Mouse (Mus musculus): ENCODE measurements around the gene Nup93. TPM values are rescaled to one million over a fixed set of nuclear protein-coding genes. Genes with fewer than 3 reads are reported as not detected.

Nup93 gene
- polyA plus RNA-seq, 1 experiment = 54.7 TPM

- no peak for TF ChIP-seq POLR2A (IDR thresholded peaks at IDR 0.05; ENCODE audit: borderline replicate concordance, extremely low read depth, insufficient read depth, insufficient read length, poor library complexity, severe bottlenecking)
- no peak for TF ChIP-seq CTCF (IDR thresholded peaks at IDR 0.05; ENCODE audit: borderline replicate concordance, extremely low read depth, insufficient read depth, insufficient read length)
- no peak for DNase-seq (ENCODE audit: low read depth)
Observed at GRCm38 (mm10) chr8:94296312-94296991, 82.1 kb downstream of the Nup93 start.

- no peak for TF ChIP-seq POLR2A (IDR thresholded peaks at IDR 0.05; ENCODE audit: borderline replicate concordance, extremely low read depth, insufficient read depth, insufficient read length, poor library complexity, severe bottlenecking)
- no peak for TF ChIP-seq CTCF (IDR thresholded peaks at IDR 0.05; ENCODE audit: borderline replicate concordance, extremely low read depth, insufficient read depth, insufficient read length)
- DNase-seq (ENCODE audit: low read depth) = no peak
Observed at GRCm38 (mm10) chr8:94297101-94297500, 82.7 kb downstream of the Nup93 start.

DNA sequence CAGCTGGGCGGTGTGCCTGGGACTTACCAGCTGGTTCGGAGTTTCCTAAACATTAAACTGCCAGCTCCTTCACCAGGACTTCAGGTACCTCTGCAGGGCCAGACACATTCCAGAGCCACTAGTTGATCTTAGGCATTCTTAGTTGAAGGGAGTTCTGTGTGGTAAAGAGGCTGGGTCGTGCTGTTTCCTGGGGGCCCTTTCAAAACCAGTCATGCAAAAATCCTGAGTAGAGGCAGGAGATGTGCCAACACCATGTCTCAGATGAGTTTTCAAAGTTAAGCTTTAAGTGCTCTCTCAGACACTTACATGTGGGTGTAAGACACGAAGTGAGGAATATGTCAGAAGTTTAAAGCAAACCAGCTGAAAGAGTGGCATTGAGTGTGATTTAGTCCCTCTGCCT lies 86.4 kb downstream of the Nup93 start:
- TF ChIP-seq CTCF (IDR thresholded peaks at IDR 0.05; ENCODE audit: borderline replicate concordance, extremely low read depth, insufficient read depth, insufficient read length) (no peak), POLR2A (IDR thresholded peaks at IDR 0.05; ENCODE audit: borderline replicate concordance, extremely low read depth, insufficient read depth, insufficient read length, poor library complexity, severe bottlenecking) (no peak)

GRCm38 (mm10) chr8:94304412-94304811 lies 90.0 kb downstream of the Nup93 start:
- DNase-seq (ENCODE audit: low read depth) = no peak
- TF ChIP-seq POLR2A (IDR thresholded peaks at IDR 0.05; ENCODE audit: borderline replicate concordance, extremely low read depth, insufficient read depth, insufficient read length, poor library complexity, severe bottlenecking) = no peak
- TF ChIP-seq CTCF (IDR thresholded peaks at IDR 0.05; ENCODE audit: borderline replicate concordance, extremely low read depth, insufficient read depth, insufficient read length) = no peak

More for the DNA sequence above, 86.4 kb downstream of the Nup93 start:
- no peak for DNase-seq (ENCODE audit: low read depth)

GRCm38 (mm10) chr8:94306989-94307513 lies 92.7 kb downstream of the Nup93 start:
- TF ChIP-seq POLR2A (IDR thresholded peaks at IDR 0.05; ENCODE audit: borderline replicate concordance, extremely low read depth, insufficient read depth, insufficient read length, poor library complexity, severe bottlenecking) (no peak), CTCF (IDR thresholded peaks at IDR 0.05; ENCODE audit: borderline replicate concordance, extremely low read depth, insufficient read depth, insufficient read length) (no peak)
- DNase-seq (ENCODE audit: low read depth) = no peak

DNA sequence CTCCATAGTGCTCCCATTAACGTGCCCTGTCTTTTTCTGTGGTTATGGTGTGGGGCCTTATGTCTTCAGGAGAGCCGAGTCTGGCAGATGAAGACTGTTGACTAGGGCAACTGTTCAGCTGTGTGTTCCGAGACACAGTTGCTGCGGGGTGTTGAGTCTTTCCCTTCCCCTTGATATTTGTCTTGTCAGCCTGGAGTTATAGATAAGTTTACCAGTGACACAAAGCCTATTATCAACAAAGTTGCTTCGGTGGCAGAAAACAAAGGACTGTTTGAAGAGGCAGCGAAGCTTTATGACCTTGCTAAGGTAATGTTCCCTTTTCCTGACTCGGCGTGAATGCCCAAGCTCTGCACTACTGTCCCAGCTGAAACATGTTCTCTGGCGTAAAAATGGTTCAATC lies 93.3 kb downstream of the Nup93 start:
- DNase-seq (ENCODE audit: low read depth) = no peak
- no peak for TF ChIP-seq CTCF (IDR thresholded peaks at IDR 0.05; ENCODE audit: borderline replicate concordance, extremely low read depth, insufficient read depth, insufficient read length)
- TF ChIP-seq POLR2A (IDR thresholded peaks at IDR 0.05; ENCODE audit: borderline replicate concordance, extremely low read depth, insufficient read depth, insufficient read length, poor library complexity, severe bottlenecking) = no peak

DNA sequence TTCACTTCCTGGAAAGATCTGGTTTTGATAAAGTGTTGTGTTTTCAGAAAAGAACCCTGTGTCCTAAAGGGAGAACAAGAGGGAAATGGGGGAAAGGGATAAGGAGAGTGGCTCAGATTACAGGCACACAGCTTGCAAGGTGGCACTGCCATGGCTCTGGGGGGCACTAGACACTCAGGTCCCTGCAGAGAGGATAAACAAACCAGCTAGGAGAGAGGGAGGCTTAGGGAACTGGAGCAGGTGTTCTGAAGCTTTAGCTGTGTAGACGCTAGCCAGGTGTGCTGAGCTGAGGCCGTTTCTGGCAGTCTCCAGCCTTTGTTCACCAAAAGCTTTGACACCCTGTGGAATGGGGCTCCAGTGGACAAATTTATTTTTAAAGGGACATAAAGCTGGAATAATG lies 99.7 kb downstream of the Nup93 start:
- TF ChIP-seq CTCF (IDR thresholded peaks at IDR 0.05; ENCODE audit: borderline replicate concordance, extremely low read depth, insufficient read depth, insufficient read length) = no peak
- no peak for TF ChIP-seq POLR2A (IDR thresholded peaks at IDR 0.05; ENCODE audit: borderline replicate concordance, extremely low read depth, insufficient read depth, insufficient read length, poor library complexity, severe bottlenecking)
- no peak for DNase-seq (ENCODE audit: low read depth)

DNA sequence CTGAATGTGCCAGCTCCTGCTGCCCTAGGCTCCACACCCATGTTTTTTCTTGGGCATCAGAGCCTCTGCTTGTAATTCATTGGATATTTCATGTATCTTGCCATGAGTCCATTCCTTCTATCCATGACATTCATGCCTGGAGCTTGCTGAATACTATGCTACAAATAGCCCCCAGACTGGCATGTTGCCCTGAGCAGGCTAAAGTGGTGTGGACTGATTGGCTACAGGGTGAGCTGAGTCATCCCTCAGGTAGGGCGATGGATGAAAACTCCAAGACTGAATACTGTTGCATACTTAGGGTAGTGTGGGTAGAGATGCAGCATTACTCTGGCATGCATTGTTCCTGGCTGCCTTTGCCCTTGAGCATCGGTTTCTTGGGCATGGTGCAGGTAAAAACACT lies 102.9 kb downstream of the Nup93 start:
- no peak for DNase-seq (ENCODE audit: low read depth)
- TF ChIP-seq POLR2A (IDR thresholded peaks at IDR 0.05; ENCODE audit: borderline replicate concordance, extremely low read depth, insufficient read depth, insufficient read length, poor library complexity, severe bottlenecking) (no peak), CTCF (IDR thresholded peaks at IDR 0.05; ENCODE audit: borderline replicate concordance, extremely low read depth, insufficient read depth, insufficient read length) (no peak)

DNA sequence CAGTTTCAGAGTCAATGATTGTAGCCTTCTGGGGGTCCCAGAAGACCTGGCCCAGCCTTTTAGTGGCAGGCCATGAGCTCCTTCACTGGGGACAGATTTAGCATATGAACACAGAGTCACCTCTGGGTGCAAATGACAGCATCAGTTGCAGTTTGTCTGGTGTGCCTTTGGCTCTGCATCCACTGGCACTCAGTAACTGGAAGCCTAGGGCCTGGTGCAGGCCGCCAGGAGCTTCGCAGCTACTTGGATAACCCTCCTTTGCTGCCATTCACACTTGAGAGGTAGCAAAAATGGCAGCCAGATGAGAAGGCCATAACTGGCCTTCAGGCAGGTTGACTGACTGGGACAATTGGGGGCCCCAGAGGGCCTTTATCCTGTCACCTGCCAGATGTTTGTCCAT lies 103.3 kb downstream of the Nup93 start:
- DNase-seq (ENCODE audit: low read depth) = no peak
- TF ChIP-seq CTCF (IDR thresholded peaks at IDR 0.05; ENCODE audit: borderline replicate concordance, extremely low read depth, insufficient read depth, insufficient read length) (no peak), POLR2A (IDR thresholded peaks at IDR 0.05; ENCODE audit: borderline replicate concordance, extremely low read depth, insufficient read depth, insufficient read length, poor library complexity, severe bottlenecking) (no peak)

GRCm38 (mm10) chr8:94320036-94320435 lies 105.7 kb downstream of the Nup93 start:
- DNase-seq (ENCODE audit: low read depth) = no peak
- TF ChIP-seq POLR2A (IDR thresholded peaks at IDR 0.05; ENCODE audit: borderline replicate concordance, extremely low read depth, insufficient read depth, insufficient read length, poor library complexity, severe bottlenecking) (no peak), CTCF (IDR thresholded peaks at IDR 0.05; ENCODE audit: borderline replicate concordance, extremely low read depth, insufficient read depth, insufficient read length) (no peak)

GRCm38 (mm10) chr8:94322083-94322482 lies 107.7 kb downstream of the Nup93 start:
- TF ChIP-seq POLR2A (IDR thresholded peaks at IDR 0.05; ENCODE audit: borderline replicate concordance, extremely low read depth, insufficient read depth, insufficient read length, poor library complexity, severe bottlenecking) (no peak), CTCF (IDR thresholded peaks at IDR 0.05; ENCODE audit: borderline replicate concordance, extremely low read depth, insufficient read depth, insufficient read length) (no peak)
- peak; percentile 10 for DNase-seq (ENCODE audit: low read depth)

DNA sequence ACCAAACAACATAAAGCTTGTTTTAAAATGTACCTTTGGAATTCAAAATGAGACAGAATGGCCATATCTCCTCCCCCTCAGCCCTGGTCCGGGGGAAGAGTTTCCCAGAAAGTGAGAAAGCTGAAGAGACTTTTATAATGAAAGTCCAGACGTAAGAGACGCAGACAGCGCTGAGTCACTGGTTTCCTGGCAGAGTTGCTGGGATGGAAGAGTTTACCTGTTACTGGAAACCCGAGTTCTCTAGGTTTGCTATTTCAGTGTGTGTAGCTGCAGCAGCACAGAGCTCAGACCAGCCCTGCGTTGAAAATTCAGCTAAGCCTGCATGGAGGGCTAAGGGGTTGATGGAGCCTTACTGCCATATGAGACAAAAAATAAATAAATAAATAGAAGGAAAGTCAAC lies 108.7 kb downstream of the Nup93 start:
- TF ChIP-seq POLR2A (IDR thresholded peaks at IDR 0.05; ENCODE audit: borderline replicate concordance, extremely low read depth, insufficient read depth, insufficient read length, poor library complexity, severe bottlenecking) (no peak), CTCF (IDR thresholded peaks at IDR 0.05; ENCODE audit: borderline replicate concordance, extremely low read depth, insufficient read depth, insufficient read length) (no peak)
- no peak for DNase-seq (ENCODE audit: low read depth)
